Mouse (Mus musculus) heart, embryonic 13.5 days (tissue): Measurements from ENCODE around the gene Mta3. TPM values are rescaled to one million over a fixed set of nuclear protein-coding genes. Genes with fewer than 3 reads are reported as not detected.

ENCODE experiments used
- ATAC-seq: fragments of 200-750 bp; cut with Nextera tagmentation; 2 replicates; pipeline ENCODE4 v1.8.0; 2017; ENCODE audit warnings: moderate TSS enrichment; ENCODE audit not compliant: insufficient number of reproducible peaks, low FRiP score, low TSS enrichment; ENCODE audit errors: extremely low read depth
- H3K27ac ChIP-seq: fragments of 300-500 bp; sonication (generic); replicated peaks from 2 replicates; pipeline ENCODE4 v1.5.1; 2015; ENCODE audit warnings: moderate library complexity, mild to moderate bottlenecking, inconsistent platforms
- H3K27me3 ChIP-seq: fragments of 300-500 bp; sonication (generic); replicated peaks from 2 replicates; pipeline ENCODE4 v1.6.1; 2015; ENCODE audit warnings: mild to moderate bottlenecking, inconsistent platforms
- H3K36me3 ChIP-seq: fragments of 300-500 bp; sonication (generic); 2 replicates; pipeline ENCODE4 v1.6.1; 2015; ENCODE audit warnings: mild to moderate bottlenecking, inconsistent platforms
- H3K4me1 ChIP-seq: fragments of 300-500 bp; sonication (generic); 2 replicates; pipeline ENCODE4 v1.6.1; 2015; ENCODE audit warnings: inconsistent platforms
- H3K4me2 ChIP-seq: fragments of 300-500 bp; sonication (generic); 2 replicates; pipeline ENCODE4 v1.6.1; 2015; ENCODE audit warnings: inconsistent platforms, mild to moderate bottlenecking, moderate library complexity
- H3K4me3 ChIP-seq: fragments of 300-500 bp; sonication (generic); 2 replicates; pipeline ENCODE4 v1.5.1; 2015; ENCODE audit warnings: moderate library complexity, mild to moderate bottlenecking, inconsistent platforms
- H3K9ac ChIP-seq: fragments of 300-500 bp; sonication (generic); 2 replicates; pipeline ENCODE4 v1.6.1; 2015; ENCODE audit warnings: inconsistent platforms, mild to moderate bottlenecking, moderate library complexity
- H3K9me3 ChIP-seq: fragments of 300-500 bp; sonication (generic); 2 replicates; pipeline ENCODE4 v1.6.1; 2016; ENCODE audit warnings: inconsistent platforms
- WGBS: fragments of 180-500 bp; shearing (Covaris S2); methylation state at CpG from one replicate; pipeline ENCODE4 v1.1.7; 2015; ENCODE audit warnings: mixed read lengths; 5-methylcytosine and 5-hydroxymethylcytosine counted together
- polyA plus RNA-seq: library from polyadenylated mRNA; unstranded; fragments of >200 nt; fragmentation: Nextera tagmentation; extraction: Ambion mirVana; gene quantifications from 2 replicates; pipeline ENCODE4 v1.2.1, GENCODE M21; 2015

Gene Mta3
- polyA plus RNA-seq, 1 experiment from 2014 or later, result 34.9 TPM

DNA sequence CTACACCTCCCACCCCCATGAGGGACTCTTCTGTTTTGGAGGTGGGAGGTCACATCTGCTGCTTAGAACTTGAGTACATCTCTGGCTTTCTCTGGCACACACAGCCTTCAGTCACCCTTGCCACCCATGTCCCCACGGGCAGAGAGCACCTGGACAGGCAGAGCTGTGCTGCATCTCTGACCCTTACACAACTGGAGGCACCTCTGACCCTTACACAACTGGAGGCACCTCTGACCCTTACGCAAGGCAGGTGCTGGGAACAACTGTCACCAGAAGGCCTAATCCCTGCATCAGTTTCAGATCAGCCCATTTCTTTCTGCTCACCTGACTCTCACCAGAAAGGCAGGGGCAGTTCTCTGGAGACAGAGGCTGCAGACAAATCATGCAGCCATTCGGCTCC lies 130.1 kb downstream of the Mta3 start:
- no peak overlapping the region for H3K9ac ChIP-seq
- no peak overlapping the region for H3K4me2 ChIP-seq
- no peaks in the 10 kb centered on the region for H3K36me3 ChIP-seq
- H3K4me1 ChIP-seq, result peaks cover 7% of the 10 kb centered on the region
- peaks cover 14% of the 10 kb centered on the region for H3K27me3 ChIP-seq
- no peak for ATAC-seq
- H3K27ac ChIP-seq, result no peak overlapping the region
- no peaks in the 10 kb centered on the region for H3K9me3 ChIP-seq
- 74% methylated on average over 3 of the region's 3 CpGs for WGBS
- no peak overlapping the region for H3K4me3 ChIP-seq

DNA sequence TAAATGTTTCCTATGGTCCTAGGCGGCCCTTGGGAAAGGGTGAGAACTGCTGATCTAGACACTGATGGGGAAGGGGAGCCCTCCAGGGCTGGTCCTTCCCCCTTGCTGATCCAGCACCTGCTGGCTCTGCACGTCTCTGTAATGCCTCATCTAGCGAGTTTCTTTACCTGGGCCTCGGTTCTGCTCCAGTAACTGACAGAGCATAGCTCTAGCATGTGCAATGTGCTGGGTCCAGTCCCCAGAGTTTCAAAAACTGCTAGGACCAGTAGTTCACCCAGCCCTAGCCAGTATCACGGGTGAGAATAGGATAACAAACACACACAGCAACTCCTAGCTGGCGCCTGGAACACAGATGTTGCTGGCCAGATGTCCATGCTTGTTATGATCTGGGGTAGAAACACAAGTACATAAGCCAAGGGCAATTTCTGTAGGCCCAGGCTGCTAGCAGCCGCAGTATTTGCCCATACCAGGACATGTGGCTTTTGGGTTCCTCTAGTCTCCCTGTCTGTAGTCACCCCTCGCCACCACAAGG lies 131.8 kb downstream of the Mta3 start:
- no peaks in the 10 kb centered on the region for H3K36me3 ChIP-seq
- H3K4me2 ChIP-seq, result no peak overlapping the region
- H3K27me3 ChIP-seq, result peaks cover 14% of the 10 kb centered on the region
- no peak overlapping the region for H3K4me3 ChIP-seq
- 74% methylated on average over 8 of the region's 8 CpGs for WGBS
- H3K4me1 ChIP-seq, result peaks cover 7% of the 10 kb centered on the region
- H3K27ac ChIP-seq, result no peak overlapping the region
- H3K9me3 ChIP-seq, result no peaks in the 10 kb centered on the region
- no peak overlapping the region for H3K9ac ChIP-seq
- ATAC-seq, result no peak

DNA sequence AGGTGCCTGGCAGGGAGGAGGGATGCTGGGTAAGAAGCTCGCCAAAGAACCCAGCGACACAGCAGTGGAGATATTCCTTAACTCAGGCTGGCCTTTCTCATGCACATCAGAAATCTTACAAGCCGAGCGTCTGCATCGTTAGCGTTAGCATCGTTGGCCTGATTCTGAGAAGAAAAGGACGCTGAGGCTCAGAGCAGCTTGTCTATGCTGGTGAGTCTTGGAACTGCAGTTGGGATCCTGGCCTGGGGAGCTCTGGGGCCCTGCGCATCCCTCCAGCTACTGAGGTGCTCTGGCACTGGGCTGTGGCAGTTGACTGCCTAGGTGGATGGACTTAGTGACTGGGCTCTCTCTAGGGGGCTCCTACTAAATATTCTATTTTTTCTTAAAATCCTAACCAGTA lies 133.2 kb downstream of the Mta3 start:
- no peak overlapping the region for H3K9ac ChIP-seq
- H3K4me2 ChIP-seq, result no peak overlapping the region
- H3K36me3 ChIP-seq, result no peaks in the 10 kb centered on the region
- H3K27ac ChIP-seq, result no peak overlapping the region
- H3K9me3 ChIP-seq, result no peaks in the 10 kb centered on the region
- H3K4me3 ChIP-seq, result no peak overlapping the region
- peaks cover 11% of the 10 kb centered on the region for H3K4me1 ChIP-seq
- ATAC-seq, result no peak
- H3K27me3 ChIP-seq, result peaks cover 14% of the 10 kb centered on the region
- 62% methylated on average over 9 of the region's 9 CpGs for WGBS

DNA sequence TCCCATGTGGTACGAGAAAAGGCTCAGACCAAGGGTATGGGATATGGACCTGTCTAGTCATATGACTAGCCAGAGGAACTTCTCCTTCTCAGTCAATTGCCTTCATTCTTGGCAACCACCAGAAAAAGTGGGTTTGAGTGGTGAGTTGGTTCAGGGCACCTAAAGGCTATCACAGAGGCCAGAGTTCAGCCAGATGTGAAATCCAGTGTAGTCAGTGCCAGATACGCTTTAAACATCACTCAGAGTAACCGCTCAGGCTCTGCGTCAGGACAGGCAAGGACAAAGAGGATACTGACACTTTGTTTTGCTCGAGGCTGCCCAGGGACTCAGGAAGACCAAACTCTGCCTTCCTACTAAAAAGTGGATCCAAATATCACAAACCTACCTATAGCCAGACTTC lies 135.0 kb downstream of the Mta3 start:
- H3K4me1 ChIP-seq, result peaks cover 9% of the 10 kb centered on the region
- no peak overlapping the region for H3K4me2 ChIP-seq
- no peak overlapping the region for H3K9ac ChIP-seq
- no peak overlapping the region for H3K27ac ChIP-seq
- H3K4me3 ChIP-seq, result no peak overlapping the region
- H3K27me3 ChIP-seq, result peaks cover 14% of the 10 kb centered on the region
- ATAC-seq, result no peak
- WGBS, result 79% methylated on average over 5 of the region's 5 CpGs
- no peaks in the 10 kb centered on the region for H3K9me3 ChIP-seq
- H3K36me3 ChIP-seq, result no peaks in the 10 kb centered on the region

DNA sequence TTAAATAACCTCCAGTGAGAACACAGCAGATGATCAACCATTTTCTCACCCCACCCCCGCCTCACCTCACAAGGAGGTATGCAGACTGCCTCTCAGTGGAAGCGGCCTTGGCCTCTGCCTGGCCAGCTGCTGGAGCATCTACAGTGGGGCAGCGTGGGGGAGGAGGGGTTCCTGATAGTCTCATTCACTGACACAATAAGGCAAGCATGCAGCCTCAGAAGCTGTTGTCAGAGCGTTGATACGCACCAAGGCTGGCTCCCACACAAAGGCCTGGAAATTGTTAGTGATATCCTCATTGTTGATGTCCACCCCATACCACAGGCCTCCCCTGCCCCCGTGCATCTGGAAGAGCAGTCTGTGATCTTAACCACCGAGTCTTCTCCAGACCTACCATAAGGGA lies 137.8 kb downstream of the Mta3 start:
- no peak overlapping the region for H3K4me3 ChIP-seq
- H3K36me3 ChIP-seq, result no peaks in the 10 kb centered on the region
- no peak overlapping the region for H3K9ac ChIP-seq
- H3K4me1 ChIP-seq, result peaks cover 9% of the 10 kb centered on the region
- no peak overlapping the region for H3K4me2 ChIP-seq
- no peak overlapping the region for H3K27ac ChIP-seq
- ATAC-seq, result no peak
- WGBS, result 24% methylated on average over 7 of the region's 7 CpGs
- H3K27me3 ChIP-seq, result peaks cover 12% of the 10 kb centered on the region
- H3K9me3 ChIP-seq, result no peaks in the 10 kb centered on the region

DNA sequence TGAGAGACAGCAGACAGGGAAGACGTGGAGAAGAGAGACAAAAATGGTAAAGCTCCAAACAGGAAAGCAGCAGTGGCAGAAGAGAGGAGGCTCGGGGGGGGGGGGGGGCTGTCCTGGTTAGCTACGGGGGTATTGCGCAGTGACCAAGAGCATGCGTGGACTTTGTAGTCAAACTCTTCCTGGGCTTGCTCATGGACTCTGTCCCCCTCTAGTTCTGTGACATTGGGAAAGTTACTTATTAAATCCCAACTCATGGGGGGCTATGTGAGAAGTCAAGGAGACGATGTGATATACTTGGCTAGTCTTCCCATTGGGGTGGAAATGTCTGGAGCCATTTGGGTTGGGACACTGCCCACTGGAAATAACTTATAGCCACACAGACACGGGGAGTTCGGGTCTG lies 139.6 kb downstream of the Mta3 start:
- H3K4me1 ChIP-seq, result peaks cover 11% of the 10 kb centered on the region
- no peak overlapping the region for H3K4me3 ChIP-seq
- 0 out of 2 replicates have a peak, but pooled peaks cover 8% of the 10 kb centered on the region for H3K27me3 ChIP-seq
- H3K4me2 ChIP-seq, result no peak overlapping the region
- no peak overlapping the region for H3K9ac ChIP-seq
- WGBS, result 74% methylated on average over 6 of the region's 8 CpGs
- no peaks in the 10 kb centered on the region for H3K9me3 ChIP-seq
- no peaks in the 10 kb centered on the region for H3K36me3 ChIP-seq
- no peak overlapping the region for H3K27ac ChIP-seq
- no peak for ATAC-seq

DNA sequence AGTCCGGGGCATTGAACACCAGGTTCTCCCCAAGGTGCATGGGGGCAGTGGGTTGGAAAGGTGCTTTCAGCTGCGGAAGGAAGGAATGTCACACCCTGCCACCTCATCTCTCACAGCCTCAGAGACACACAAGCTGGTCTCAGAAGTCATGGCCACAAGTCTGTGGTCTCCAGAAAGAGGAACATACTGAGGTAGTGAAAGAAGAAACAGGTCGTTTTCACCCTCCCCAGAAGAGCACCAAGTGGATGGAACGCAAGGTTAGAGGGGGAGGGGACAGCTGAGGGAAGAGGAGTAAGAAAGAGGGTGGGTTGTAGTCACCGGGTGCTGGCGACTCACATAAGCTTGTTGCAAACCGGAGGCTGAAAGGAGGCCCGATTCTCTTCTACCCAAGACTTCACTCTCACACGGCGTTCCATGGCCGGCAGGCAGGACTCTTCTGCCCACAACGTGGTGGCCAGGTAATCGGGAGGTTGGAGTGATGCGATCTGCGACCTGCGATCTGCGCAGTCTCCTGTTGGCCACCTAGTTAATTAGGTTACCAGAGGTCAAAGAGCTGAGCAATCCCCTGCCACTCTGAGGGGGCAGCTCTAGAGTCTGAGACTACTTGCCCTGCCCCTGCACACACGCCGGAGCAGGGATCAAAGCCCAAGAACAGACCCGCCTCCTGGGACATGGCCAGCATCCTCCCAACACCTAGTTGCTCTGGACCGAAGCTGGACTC lies 140.5 kb downstream of the Mta3 start:
- Histone ChIP-seq H3K27ac (no peak overlapping the region), H3K4me2 (no peak overlapping the region), H3K36me3 (no peaks in the 10 kb centered on the region), H3K9ac (no peak overlapping the region), H3K27me3 (0 out of 2 replicates have a peak, but pooled peaks cover 8% of the 10 kb centered on the region), H3K9me3 (no peaks in the 10 kb centered on the region), H3K4me1 (peaks cover 11% of the 10 kb centered on the region), H3K4me3 (no peak overlapping the region)
- 69% methylated on average over 21 of the region's 21 CpGs for WGBS
- ATAC-seq, result no peak

DNA sequence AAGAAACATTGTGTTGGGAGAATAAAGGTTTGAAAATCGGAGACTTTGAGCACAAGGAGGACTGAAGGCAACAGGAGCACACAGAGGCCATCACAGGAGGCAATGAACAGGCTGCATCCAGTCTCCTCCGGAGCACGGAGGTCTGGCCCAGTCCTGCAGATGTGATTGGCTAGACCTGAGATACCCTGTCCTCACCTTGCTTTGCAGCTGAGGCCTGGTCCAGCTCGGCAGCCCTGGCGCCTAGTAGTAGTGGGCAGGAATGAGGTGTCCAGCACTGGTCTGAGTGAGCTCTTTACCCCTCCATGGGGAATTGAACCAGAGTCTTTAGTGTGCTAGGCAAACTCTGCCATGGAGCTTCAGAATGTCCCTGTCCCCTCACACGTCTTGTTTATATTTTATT lies 141.1 kb downstream of the Mta3 start:
- no peaks in the 10 kb centered on the region for H3K9me3 ChIP-seq
- H3K9ac ChIP-seq, result no peak overlapping the region
- ATAC-seq, result no peak
- H3K4me1 ChIP-seq, result peaks cover 11% of the 10 kb centered on the region
- 0 out of 2 replicates have a peak, but pooled peaks cover 13% of the 10 kb centered on the region for H3K27me3 ChIP-seq
- no peak overlapping the region for H3K27ac ChIP-seq
- 71% methylated on average over 6 of the region's 6 CpGs for WGBS
- no peaks in the 10 kb centered on the region for H3K36me3 ChIP-seq
- no peak overlapping the region for H3K4me2 ChIP-seq
- H3K4me3 ChIP-seq, result no peak overlapping the region

DNA sequence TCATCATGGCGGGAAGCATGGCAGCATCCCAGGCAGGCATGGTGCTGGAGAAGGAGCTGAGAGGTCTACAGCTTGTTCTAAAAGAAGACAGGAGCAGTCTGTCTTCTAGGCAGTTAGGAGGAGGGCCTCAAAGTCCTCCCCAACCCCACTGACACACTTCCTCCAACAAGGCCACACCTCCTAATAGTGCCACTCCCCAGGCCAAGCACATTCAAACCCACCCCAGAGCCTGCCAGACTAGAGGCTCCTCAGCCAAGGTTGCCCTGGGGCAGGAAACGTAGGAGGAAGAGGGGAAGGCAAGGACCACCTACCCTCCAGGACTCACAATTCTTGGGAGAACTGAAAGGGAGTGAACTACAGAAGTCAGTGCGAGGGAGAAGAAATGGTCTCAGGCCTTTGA lies 141.9 kb downstream of the Mta3 start, which contains the start of gene Haao:
Gene Haao (minus strand): TSS at position 149 of the 400 bp plus-strand sequence.
- Histone ChIP-seq H3K4me3 (no peak within 1 kb of the TSS), H3K4me1 (peaks cover 11% of the 10 kb centered on the region), H3K9ac (no peak within 1 kb of the TSS), H3K36me3 (no peaks in the 10 kb centered on the region), H3K27ac (no peak within 1 kb of the TSS), H3K27me3 (0 out of 2 replicates have a peak, but pooled peaks cover 13% of the 10 kb centered on the region), H3K9me3 (no peaks in the 10 kb centered on the region), H3K4me2 (no peak within 1 kb of the TSS)
- 68% methylated on average over 3 of the region's 3 CpGs for WGBS
- ATAC-seq, result no peak

DNA sequence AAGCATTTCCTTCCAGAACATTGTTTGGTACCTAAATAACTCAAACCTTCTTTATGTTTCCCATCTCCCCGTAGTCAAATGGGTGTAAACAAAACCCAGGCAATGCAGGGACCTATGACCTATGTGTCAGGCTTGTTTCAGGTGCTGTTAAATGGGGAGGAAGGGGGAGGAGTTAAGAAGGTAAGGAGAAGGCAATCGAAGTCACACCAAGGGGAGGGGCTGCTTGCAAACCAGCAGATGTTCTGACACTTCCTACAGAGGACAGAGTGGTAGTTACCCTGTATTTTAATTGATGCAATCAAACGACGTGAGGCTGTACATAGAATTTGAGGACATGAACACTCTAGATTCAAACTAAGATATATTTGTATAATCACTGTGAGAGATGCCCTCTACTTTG lies 142.5 kb downstream of the Mta3 start:
- no peaks in the 10 kb centered on the region for H3K9me3 ChIP-seq
- no peaks in the 10 kb centered on the region for H3K36me3 ChIP-seq
- H3K4me2 ChIP-seq, result no peak overlapping the region
- no peak overlapping the region for H3K4me3 ChIP-seq
- 60% methylated on average over 4 of the region's 4 CpGs for WGBS
- H3K27me3 ChIP-seq, result 0 out of 2 replicates have a peak, but pooled peaks cover 13% of the 10 kb centered on the region
- no peak overlapping the region for H3K9ac ChIP-seq
- peaks cover 7% of the 10 kb centered on the region for H3K4me1 ChIP-seq
- no peak overlapping the region for H3K27ac ChIP-seq
- no peak for ATAC-seq

DNA sequence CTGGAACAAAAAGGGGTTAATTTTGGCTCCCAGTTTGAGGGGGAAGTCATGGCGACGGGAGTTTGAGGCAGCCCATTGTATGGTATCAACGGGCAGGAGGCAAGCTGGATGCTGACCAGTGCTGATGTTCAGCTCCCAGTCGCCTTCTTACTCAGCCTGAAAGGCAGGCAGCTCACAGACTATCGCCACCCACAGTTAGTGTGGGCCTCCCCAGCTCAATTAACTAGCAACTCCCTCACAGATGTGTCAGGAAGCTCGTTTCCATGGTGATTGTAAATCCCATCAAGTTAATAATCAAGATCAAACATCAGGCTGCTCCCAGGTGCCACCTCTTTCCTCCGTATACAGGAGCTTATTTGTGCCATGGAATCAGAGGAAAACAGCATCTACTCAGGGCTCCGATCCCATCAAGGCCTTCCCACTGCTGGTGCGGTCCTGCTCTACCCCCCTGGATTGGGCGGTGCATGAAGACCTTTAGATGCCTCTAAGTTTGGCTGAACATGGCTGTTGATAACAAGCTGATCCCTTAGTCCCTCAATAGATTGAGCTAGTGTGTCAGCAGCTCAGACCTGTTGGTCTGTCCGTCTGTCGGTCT lies 143.2 kb downstream of the Mta3 start:
- H3K9me3 ChIP-seq, result no peaks in the 10 kb centered on the region
- H3K4me3 ChIP-seq, result no peak overlapping the region
- no peak overlapping the region for H3K9ac ChIP-seq
- peaks cover 2% of the 10 kb centered on the region; the same call in 1 of the 2 replicates for H3K4me1 ChIP-seq
- no peaks in the 10 kb centered on the region for H3K36me3 ChIP-seq
- H3K27me3 ChIP-seq, result 0 out of 2 replicates have a peak, but pooled peaks cover 13% of the 10 kb centered on the region
- no peak overlapping the region for H3K27ac ChIP-seq
- WGBS, result 63% methylated on average over 12 of the region's 12 CpGs
- ATAC-seq, result no peak
- H3K4me2 ChIP-seq, result no peak overlapping the region
